Mouse (Mus musculus) kidney, adult 2 months (tissue): ENCODE measurements around the gene Gm9945. TPM values are rescaled to one million over a fixed set of nuclear protein-coding genes. Genes with fewer than 3 reads are reported as not detected.

Experiments
- DNase-seq: peaks from one replicate; pipeline ENCODE4 v3.0.0; 2021
- H3K27ac ChIP-seq: fragments of 200-500 bp; 2 replicates; pipeline ENCODE4 v1.5.1; 2012; ENCODE audit warnings: low read depth, low read length, control low read depth, inconsistent platforms; ENCODE audit not compliant: insufficient read depth
- H3K27me3 ChIP-seq: fragments of 200-500 bp; replicated peaks from 2 replicates; pipeline ENCODE4 v1.6.1; 2012; ENCODE audit warnings: mild to moderate bottlenecking, moderate library complexity, low read length, inconsistent platforms; ENCODE audit not compliant: control insufficient read depth, insufficient read depth
- H3K36me3 ChIP-seq: fragments of 200-500 bp; 2 replicates; pipeline ENCODE4 v1.6.1; 2012; ENCODE audit warnings: mild to moderate bottlenecking, moderate library complexity, low read length, inconsistent platforms; ENCODE audit not compliant: control insufficient read depth, insufficient read depth
- H3K4me1 ChIP-seq: fragments of 200-500 bp; 2 replicates; pipeline ENCODE4 v1.6.1; 2011; ENCODE audit warnings: low read length; ENCODE audit not compliant: control insufficient read depth, insufficient read depth
- H3K4me3 ChIP-seq: fragments of 200-500 bp; 2 replicates; pipeline ENCODE4 v1.5.1; 2011; ENCODE audit warnings: mild to moderate bottlenecking, low read depth, low read length, control low read depth; ENCODE audit not compliant: insufficient read depth
- CTCF ChIP-seq: fragments of 200-500 bp; conservative IDR thresholded peaks from 2 replicates; pipeline ENCODE4 v1.5.1; 2011; ENCODE audit warnings: low read depth, mild to moderate bottlenecking, control low read depth, low read length, moderate library complexity, mixed read lengths; ENCODE audit not compliant: insufficient read depth, insufficient read length
- POLR2A ChIP-seq: fragments of 200-500 bp; IDR thresholded peaks from one replicate; pipeline ENCODE4 v1.6.1; 2011; ENCODE audit warnings: low read depth, low read length, control low read depth
- WGBS: fragments of 180-500 bp; shearing (Covaris S2); methylation state at CpG from one replicate; pipeline ENCODE4 v1.1.7; 2018; 5-methylcytosine and 5-hydroxymethylcytosine counted together
- polyA plus RNA-seq: library from polyadenylated mRNA; depleted of rRNA; stranded (reverse); fragments of >200 nt; gene quantifications from 2 replicates; pipeline ENCODE4 v1.2.3, GENCODE M21; 2012

Gene Gm9945
- polyA plus RNA-seq, 1 experiment: not detected

- DNase-seq: no peak
- Histone ChIP-seq H3K4me3 (no peak overlapping the region), H3K4me1 (no peaks in the 10 kb centered on the region), H3K27me3 (peaks cover 3% of the 10 kb centered on the region; the same call in 1 of the 2 replicates), H3K36me3 (no peaks in the 10 kb centered on the region), H3K27ac (no peak overlapping the region)
- 29% methylated on average over 8 of the region's 8 CpGs for WGBS
- no peak for TF ChIP-seq CTCF
- TF ChIP-seq POLR2A: no peak
Measured at GRCm38 (mm10) chr11:53475620-53476019, 4.3 kb upstream of the Gm9945 start.

- Histone ChIP-seq H3K36me3 (no peaks in the 10 kb centered on the region), H3K27ac (no peak overlapping the region), H3K4me3 (no peak overlapping the region), H3K4me1 (no peaks in the 10 kb centered on the region), H3K27me3 (peaks cover 3% of the 10 kb centered on the region; the same call in 1 of the 2 replicates)
- 69% methylated on average over 7 of the region's 7 CpGs for WGBS
- TF ChIP-seq POLR2A: no peak
- no peak for TF ChIP-seq CTCF
- DNase-seq: no peak
Measured at GRCm38 (mm10) chr11:53477833-53478232, 2.1 kb upstream of the Gm9945 start.

GRCm38 (mm10) chr11:53478383-53479170 is 1.4 kb upstream of the Gm9945 start:
- Histone ChIP-seq H3K4me3 (peak overlapping the region; percentile 38), H3K27ac (no peak overlapping the region), H3K27me3 (peaks cover 3% of the 10 kb centered on the region; the same call in 1 of the 2 replicates), H3K36me3 (no peaks in the 10 kb centered on the region), H3K4me1 (no peaks in the 10 kb centered on the region)
- WGBS: 9% methylated on average over 79 of the region's 79 CpGs
- DNase-seq: peak; percentile 29
- TF ChIP-seq POLR2A (no peak), CTCF (no peak)

GRCm38 (mm10) chr11:53479171-53479782 is 689 bp upstream of the Gm9945 start:
- Histone ChIP-seq H3K27ac (peak overlapping the region; percentile 26), H3K27me3 (peaks cover 3% of the 10 kb centered on the region; the same call in 1 of the 2 replicates), H3K4me1 (no peaks in the 10 kb centered on the region), H3K4me3 (peak overlapping the region; percentile 38), H3K36me3 (no peaks in the 10 kb centered on the region)
- DNase-seq: peak; percentile 14
- TF ChIP-seq CTCF: no peak
- 2% methylated on average over 62 of the region's 62 CpGs for WGBS

- no peaks in the 10 kb centered on the region for H3K36me3 ChIP-seq
- no peak overlapping the region for H3K4me3 ChIP-seq
- peaks cover 3% of the 10 kb centered on the region; the same call in 1 of the 2 replicates for H3K27me3 ChIP-seq
- no peak overlapping the region for H3K27ac ChIP-seq
- no peak for DNase-seq
- TF ChIP-seq CTCF (no peak), POLR2A (no peak)
- 83% methylated on average over 4 of the region's 4 CpGs for WGBS
- H3K4me1 ChIP-seq: no peaks in the 10 kb centered on the region
Measured at GRCm38 (mm10) chr11:53481088-53481730, 1.2 kb downstream of the Gm9945 start.

GRCm38 (mm10) chr11:53483159-53483891 is 3.4 kb downstream of the Gm9945 start:
- H3K4me1 ChIP-seq: no peaks in the 10 kb centered on the region
- H3K36me3 ChIP-seq: no peaks in the 10 kb centered on the region
- H3K4me3 ChIP-seq: no peak overlapping the region
- no peak for TF ChIP-seq POLR2A
- no peak for TF ChIP-seq CTCF
- H3K27ac ChIP-seq: no peak overlapping the region
- 66% methylated on average over 9 of the region's 9 CpGs for WGBS
- H3K27me3 ChIP-seq: peaks cover 3% of the 10 kb centered on the region; the same call in 1 of the 2 replicates
- peak; percentile 58 for DNase-seq
